Mouse (Mus musculus): ENCODE measurements around the gene Scnn1g.

The Scnn1g gene

GRCm38 (mm10) chr7:121778980-121779379 lies 44.7 kb downstream of the Scnn1g start:
- DNase-seq, result no peak

DNA sequence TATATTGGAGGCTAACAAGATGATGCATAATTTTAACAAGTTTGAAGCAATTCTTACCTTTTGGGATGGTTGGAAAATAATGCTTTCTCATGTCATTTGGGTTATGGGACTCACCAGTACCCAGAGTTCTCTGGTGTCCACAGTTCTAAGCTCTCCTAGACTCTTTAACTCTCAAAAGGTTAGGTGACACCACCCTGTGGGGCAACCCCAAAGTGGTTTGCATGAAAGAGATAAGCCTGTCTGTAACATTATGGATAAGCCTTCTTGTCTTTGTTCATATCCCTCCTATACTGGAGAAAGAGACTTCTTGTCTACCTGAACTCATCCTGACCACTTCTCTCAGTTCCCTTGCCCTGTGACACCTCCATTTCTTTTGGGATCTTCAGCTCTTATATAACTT lies 45.1 kb downstream of the Scnn1g start:
- no peak for DNase-seq

DNA sequence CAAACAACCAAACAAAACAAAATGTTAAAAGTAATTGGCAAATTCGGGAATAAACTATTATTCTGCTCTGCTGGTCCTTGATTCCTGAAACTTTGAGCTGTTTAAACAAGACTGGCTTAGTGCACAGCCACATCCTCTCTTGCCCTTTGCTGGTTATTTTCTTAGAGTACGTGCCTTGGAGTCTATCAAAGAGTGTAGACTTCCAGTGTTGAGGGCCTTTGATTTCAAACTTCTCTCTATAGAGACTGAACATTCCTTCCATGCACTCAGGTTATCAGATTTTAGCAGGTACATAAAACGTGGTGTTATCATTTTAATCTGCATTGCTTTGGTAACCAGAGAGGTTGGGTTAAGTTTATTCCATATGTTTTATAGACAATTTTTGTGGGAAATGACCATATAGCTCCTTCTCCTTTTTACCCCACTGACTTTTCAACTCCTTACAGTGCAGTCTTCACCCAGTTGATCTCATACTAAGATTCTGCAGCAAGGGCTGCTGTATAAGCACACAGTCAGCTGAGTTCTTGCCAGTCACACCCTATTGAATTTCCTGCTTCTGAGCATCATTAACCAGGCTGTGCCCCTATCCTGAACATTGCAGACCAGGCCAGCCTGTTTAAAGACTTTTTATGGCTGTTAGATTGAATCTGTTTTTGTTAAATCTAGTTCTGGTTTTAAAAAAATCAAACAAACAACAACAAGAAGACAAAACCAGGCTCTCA lies 48.1 kb downstream of the Scnn1g start:
- DNase-seq, result no peak

GRCm38 (mm10) chr7:121785651-121786228 lies 51.5 kb downstream of the Scnn1g start:
- no peak for DNase-seq

GRCm38 (mm10) chr7:121797781-121798180 lies 63.5 kb downstream of the Scnn1g start:
- DNase-seq, result no peak

- DNase-seq, result no peak
These were observed 68.2 kb downstream of the Scnn1g start for GRCm38 (mm10) chr7:121802471-121802870.

GRCm38 (mm10) chr7:121803011-121803410 lies 68.7 kb downstream of the Scnn1g start:
- DNase-seq, result no peak

GRCm38 (mm10) chr7:121805811-121806496 lies 71.7 kb downstream of the Scnn1g start:
- DNase-seq, result no peak

- DNase-seq, result no peak
These were observed 73.7 kb downstream of the Scnn1g start for GRCm38 (mm10) chr7:121807726-121808580.
